Mouse (Mus musculus) neural tube, embryonic 15.5 days (tissue): Measurements from ENCODE around the gene Jsrp1. TPM values are rescaled to one million over a fixed set of nuclear protein-coding genes. Genes with fewer than 3 reads are reported as not detected.
"Not testable (repeated sequence)": the region's sequence is repeated elsewhere in the genome, so short reads cannot be mapped to it uniquely, and the experiment has no call there.

Experiments used
- ATAC-seq: fragments of 200-750 bp; cut with Nextera tagmentation; 2 replicates; pipeline ENCODE4 v1.8.0; 2017; ENCODE audit warnings: mild to moderate bottlenecking, moderate TSS enrichment, moderate library complexity; ENCODE audit not compliant: low FRiP score
- H3K27ac ChIP-seq: fragments of 300-500 bp; sonication (generic); replicated peaks from 2 replicates; pipeline ENCODE4 v1.5.1; 2015; ENCODE audit warnings: mild to moderate bottlenecking, inconsistent platforms
- H3K27me3 ChIP-seq: fragments of 300-500 bp; sonication (generic); replicated peaks from 2 replicates; pipeline ENCODE4 v1.6.1; 2015; ENCODE audit warnings: inconsistent platforms
- H3K36me3 ChIP-seq: fragments of 300-500 bp; sonication (generic); 2 replicates; pipeline ENCODE4 v1.6.1; 2015; ENCODE audit warnings: inconsistent platforms
- H3K4me1 ChIP-seq: fragments of 300-500 bp; sonication (generic); 2 replicates; pipeline ENCODE4 v1.6.1; 2015; ENCODE audit warnings: inconsistent platforms
- H3K4me2 ChIP-seq: fragments of 300-500 bp; sonication (generic); 2 replicates; pipeline ENCODE4 v1.6.1; 2015; ENCODE audit warnings: inconsistent platforms, mild to moderate bottlenecking, moderate library complexity
- H3K4me3 ChIP-seq: fragments of 300-500 bp; sonication (generic); replicated peaks from 2 replicates; pipeline ENCODE4 v1.5.1; 2015; ENCODE audit warnings: mild to moderate bottlenecking, inconsistent platforms
- H3K9ac ChIP-seq: fragments of 300-500 bp; sonication (generic); replicated peaks from 2 replicates; pipeline ENCODE4 v1.6.1; 2015; ENCODE audit warnings: mild to moderate bottlenecking, inconsistent platforms
- H3K9me3 ChIP-seq: fragments of 300-500 bp; sonication (generic); replicated peaks from 2 replicates; pipeline ENCODE4 v1.6.1; 2016; ENCODE audit warnings: inconsistent platforms
- WGBS: fragments of 180-500 bp; shearing (Covaris S2); methylation state at CpG from one replicate; pipeline ENCODE4 v1.1.7; 2015; ENCODE audit warnings: mixed read lengths; 5-methylcytosine and 5-hydroxymethylcytosine counted together
- polyA plus RNA-seq: library from polyadenylated mRNA; unstranded; fragments of >200 nt; fragmentation: Nextera tagmentation; extraction: Ambion mirVana; gene quantifications from 2 replicates; pipeline ENCODE4 v1.2.1, GENCODE M21; 2015

Jsrp1 gene
- polyA plus RNA-seq, 1 experiment from 2014 or later = 2.5 TPM

DNA sequence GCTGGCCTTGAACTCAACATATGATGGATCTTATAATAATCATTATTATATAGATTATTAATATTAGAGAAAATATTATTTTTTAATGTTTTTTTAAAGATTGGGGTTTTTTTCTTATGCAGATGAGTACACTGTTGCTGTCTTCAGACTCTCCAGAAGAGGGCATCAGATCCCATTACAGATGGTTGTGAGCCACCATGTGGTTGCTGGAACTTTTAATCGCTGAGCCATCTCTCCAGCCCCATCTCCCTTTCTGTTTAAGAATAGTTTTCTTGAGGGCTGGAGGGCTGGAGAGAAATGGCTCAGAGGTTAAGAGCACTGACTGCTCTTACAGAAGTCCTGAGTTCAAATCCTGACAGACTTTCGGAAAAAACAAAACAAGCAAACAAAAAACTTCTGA, 8.7 kb upstream of the Jsrp1 start:
- Histone ChIP-seq H3K4me1 (0 out of 2 replicates have a peak, but pooled peaks cover 2% of the 10 kb centered on the region), H3K9ac (no peak overlapping the region), H3K27ac (no peak overlapping the region), H3K36me3 (no peaks in the 10 kb centered on the region), H3K27me3 (no peaks in the 10 kb centered on the region), H3K9me3 (no peaks in the 10 kb centered on the region), H3K4me2 (no peak overlapping the region), H3K4me3 (no peak overlapping the region)
- WGBS = 41% methylated on average over 2 of the region's 2 CpGs
- ATAC-seq = no peak

DNA sequence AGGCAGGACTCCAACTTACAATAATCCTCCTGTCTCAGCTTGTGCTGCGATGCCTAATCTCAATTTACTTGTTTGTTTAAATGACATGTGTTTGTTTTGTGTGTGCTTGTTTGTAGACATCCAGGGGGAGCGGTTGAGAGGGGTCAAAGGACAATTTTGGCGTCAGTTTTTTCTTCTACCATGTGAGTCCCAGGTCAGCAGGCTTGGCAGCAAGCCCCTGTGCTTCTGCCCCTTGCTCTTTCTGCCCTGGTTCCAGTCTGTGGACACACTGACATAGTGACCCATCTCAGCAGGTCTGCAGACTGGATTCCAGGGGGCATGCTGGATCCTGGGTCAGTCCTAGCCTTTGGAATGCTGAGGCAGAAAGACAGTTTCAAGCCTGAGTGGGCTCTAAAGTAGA, 6.1 kb upstream of the Jsrp1 start:
- H3K36me3 ChIP-seq = no peaks in the 10 kb centered on the region
- no peak overlapping the region for H3K9ac ChIP-seq
- no peaks in the 10 kb centered on the region for H3K4me1 ChIP-seq
- no peak overlapping the region for H3K4me2 ChIP-seq
- no peak for ATAC-seq
- no peaks in the 10 kb centered on the region for H3K9me3 ChIP-seq
- H3K27ac ChIP-seq = no peak overlapping the region
- WGBS = 64% methylated on average over 3 of the region's 3 CpGs
- no peaks in the 10 kb centered on the region for H3K27me3 ChIP-seq
- H3K4me3 ChIP-seq = no peak overlapping the region

DNA sequence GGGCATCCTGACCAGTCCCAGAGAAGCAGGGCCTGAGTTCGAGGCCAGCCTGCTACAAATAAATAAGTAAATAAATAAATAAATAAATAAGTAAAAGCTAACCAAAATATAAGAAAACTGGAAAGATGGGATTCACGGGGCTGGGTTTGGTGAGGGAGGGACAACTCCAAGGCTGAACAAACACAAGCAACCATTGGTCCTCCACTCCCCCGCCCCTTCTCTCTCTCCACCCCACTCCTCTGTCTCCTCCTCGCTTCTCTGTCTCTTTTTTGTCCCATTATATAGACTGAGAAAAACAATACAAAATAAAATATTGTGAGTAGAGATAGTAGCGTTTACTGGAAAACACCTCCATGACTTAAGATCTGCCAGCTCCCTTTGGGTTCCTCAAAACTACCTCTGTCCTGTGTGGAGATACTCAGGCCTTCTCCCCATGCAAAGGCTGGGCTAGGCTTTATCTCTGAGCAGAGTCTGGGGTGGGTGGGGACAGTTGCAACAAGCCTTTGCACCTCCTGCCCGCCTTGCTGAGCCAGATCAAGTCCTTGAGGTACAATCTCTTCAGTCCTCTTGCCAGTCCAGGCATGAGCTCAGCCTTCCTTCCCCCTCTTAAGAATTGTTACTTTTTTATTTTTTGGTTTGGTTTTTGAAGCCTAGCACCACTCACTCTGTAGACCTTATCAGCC, 5.4 kb upstream of the Jsrp1 start:
- no peaks in the 10 kb centered on the region for H3K36me3 ChIP-seq
- WGBS = 60% methylated on average over 6 of the region's 6 CpGs
- H3K9ac ChIP-seq = no peak overlapping the region
- ATAC-seq = no peak
- H3K27ac ChIP-seq = no peak overlapping the region
- no peaks in the 10 kb centered on the region for H3K9me3 ChIP-seq
- H3K27me3 ChIP-seq = no peaks in the 10 kb centered on the region
- H3K4me3 ChIP-seq = no peak overlapping the region
- H3K4me2 ChIP-seq = no peak overlapping the region
- no peaks in the 10 kb centered on the region for H3K4me1 ChIP-seq

DNA sequence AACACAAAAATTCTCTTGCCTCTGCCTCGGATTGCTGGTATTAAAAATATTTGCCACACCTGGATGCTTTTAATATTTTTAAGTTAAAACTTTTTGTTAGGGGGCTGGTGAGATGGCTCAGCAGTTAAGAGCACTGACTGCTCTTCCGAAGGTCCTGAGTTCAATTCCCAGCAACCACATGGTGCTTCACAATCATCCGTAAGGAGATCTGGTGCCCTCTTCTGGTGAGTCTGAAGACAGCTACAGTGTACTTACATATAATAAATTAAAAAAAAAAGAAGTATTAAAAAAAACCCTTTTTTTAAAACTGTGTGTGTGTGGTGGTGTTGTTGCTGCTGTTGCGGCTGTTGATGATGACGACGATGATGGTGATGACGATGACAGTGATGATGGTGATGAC, 4.7 kb upstream of the Jsrp1 start:
- H3K36me3 ChIP-seq, ATAC-seq, H3K27ac ChIP-seq, H3K4me3 ChIP-seq, H3K9ac ChIP-seq, H3K4me2 ChIP-seq, H3K27me3 ChIP-seq, H3K4me1 ChIP-seq, H3K9me3 ChIP-seq: not testable (repeated sequence)
- WGBS = 89% methylated on average over 7 of the region's 7 CpGs

DNA sequence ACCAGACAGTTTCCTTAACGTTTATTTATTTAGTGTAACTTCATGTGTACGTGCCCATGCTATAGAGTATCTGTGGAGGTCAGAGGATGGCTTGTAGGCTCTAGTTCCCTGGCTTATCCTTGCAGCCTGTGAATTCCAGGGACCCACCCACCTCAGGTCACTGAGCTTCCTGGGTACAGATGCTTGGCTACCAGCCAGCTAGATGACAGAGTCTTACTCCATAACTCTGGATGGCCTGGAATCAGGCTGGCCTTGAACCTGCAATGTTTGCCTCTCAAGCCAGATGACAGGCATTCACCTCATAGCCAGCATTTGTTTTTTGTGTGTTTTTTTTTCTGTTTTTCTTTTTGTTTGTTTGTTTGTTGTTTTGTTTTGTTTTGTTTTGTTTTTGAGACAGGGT, 3.9 kb upstream of the Jsrp1 start:
- no peak for ATAC-seq
- H3K27ac ChIP-seq = no peak overlapping the region
- WGBS = 71% methylated on average over 2 of the region's 2 CpGs
- H3K27me3 ChIP-seq = peaks cover 7% of the 10 kb centered on the region; the same call in 1 of the 2 replicates
- no peak overlapping the region for H3K4me3 ChIP-seq
- no peaks in the 10 kb centered on the region for H3K36me3 ChIP-seq
- H3K9ac ChIP-seq = no peak overlapping the region
- H3K9me3 ChIP-seq = no peaks in the 10 kb centered on the region
- no peak overlapping the region for H3K4me2 ChIP-seq
- H3K4me1 ChIP-seq = no peaks in the 10 kb centered on the region

DNA sequence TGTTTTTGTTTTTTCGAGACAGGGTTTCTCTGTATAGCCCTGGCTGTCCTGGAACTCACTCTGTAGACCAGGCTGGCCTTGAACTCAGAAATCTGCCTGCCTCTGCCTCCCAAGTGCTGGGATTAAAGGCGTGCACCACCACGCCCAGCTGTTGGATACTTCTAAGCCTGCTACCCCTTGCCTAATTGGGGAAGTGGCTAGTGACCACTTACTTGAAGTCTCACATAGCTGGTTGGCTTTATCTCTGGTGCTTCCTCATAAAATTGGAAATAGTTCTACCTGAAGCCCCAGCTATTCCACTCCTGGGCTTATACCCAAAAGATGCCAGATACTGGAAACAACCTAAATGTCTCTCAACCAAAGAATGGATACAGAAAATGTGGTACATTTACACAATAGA, 3.0 kb upstream of the Jsrp1 start:
- not testable (repeated sequence) for H3K36me3 ChIP-seq, H3K27ac ChIP-seq, H3K4me1 ChIP-seq, H3K9ac ChIP-seq, H3K4me3 ChIP-seq, H3K4me2 ChIP-seq, ATAC-seq, H3K27me3 ChIP-seq, H3K9me3 ChIP-seq
- 85% methylated on average over 3 of the region's 3 CpGs for WGBS

DNA sequence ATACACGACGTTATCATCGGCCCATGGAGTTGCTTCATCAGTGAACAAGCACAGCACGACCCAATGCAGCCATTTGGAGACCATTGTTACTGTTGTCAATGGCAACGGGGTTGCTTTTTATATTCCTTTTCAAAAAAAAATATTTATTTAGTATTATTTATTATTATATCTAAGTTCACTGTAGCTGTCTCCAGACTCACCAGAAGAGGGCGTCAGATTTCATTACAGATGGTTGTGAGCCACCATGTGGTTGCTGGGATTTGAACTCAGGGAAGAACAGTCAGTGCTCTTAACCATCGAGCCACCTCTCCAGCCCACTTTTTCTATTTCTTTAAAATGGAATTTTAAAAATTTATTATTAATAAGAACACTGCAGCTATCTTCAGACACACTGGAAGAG, 1.5 kb upstream of the Jsrp1 start:
- Histone ChIP-seq H3K27ac (no peak overlapping the region), H3K36me3 (no peaks in the 10 kb centered on the region), H3K4me1 (no peaks in the 10 kb centered on the region), H3K4me3 (no peak overlapping the region), H3K9me3 (no peaks in the 10 kb centered on the region), H3K9ac (no peak overlapping the region), H3K4me2 (no peak overlapping the region), H3K27me3 (peaks cover 17% of the 10 kb centered on the region)
- ATAC-seq = no peak
- WGBS = 61% methylated on average over 7 of the region's 7 CpGs

DNA sequence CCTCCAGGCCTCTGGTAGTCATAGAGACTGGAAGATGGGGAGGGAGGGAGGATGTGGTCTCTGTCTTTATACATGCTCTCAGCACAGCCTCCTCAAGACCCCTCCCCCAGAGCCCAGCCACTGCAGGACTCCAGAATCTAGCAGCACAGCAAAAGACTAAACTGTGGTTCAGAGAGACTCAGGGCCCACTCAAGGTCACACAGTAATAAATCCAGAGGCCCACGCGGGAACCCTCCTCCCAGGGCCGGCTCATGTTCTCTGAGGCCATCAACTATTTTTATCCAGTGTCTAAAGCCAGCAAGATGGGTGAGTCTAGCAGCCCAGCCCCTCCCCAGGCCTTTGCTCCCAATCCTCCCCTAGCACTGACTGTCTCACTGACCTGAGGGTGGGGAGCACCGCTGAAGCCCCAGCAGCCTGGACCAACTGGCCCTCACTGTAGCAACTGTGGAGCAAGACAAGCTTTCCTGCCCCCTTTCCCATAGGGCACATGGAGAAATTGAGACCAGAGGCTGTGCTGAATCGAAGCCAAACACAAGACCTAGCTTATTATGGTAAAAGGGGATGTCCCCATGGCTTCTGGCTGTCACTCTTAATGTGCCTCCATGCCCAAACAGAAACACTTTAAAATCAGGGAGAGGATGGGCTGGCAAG, 782 bp downstream of the Jsrp1 start:
- Histone ChIP-seq H3K27me3 (peaks cover 27% of the 10 kb centered on the region), H3K4me2 (no peak overlapping the region), H3K9me3 (no peaks in the 10 kb centered on the region), H3K9ac (no peak overlapping the region), H3K27ac (no peak overlapping the region), H3K4me1 (peaks cover 19% of the 10 kb centered on the region), H3K36me3 (no peaks in the 10 kb centered on the region), H3K4me3 (no peak overlapping the region)
- WGBS = 67% methylated on average over 5 of the region's 5 CpGs
- no peak for ATAC-seq

DNA sequence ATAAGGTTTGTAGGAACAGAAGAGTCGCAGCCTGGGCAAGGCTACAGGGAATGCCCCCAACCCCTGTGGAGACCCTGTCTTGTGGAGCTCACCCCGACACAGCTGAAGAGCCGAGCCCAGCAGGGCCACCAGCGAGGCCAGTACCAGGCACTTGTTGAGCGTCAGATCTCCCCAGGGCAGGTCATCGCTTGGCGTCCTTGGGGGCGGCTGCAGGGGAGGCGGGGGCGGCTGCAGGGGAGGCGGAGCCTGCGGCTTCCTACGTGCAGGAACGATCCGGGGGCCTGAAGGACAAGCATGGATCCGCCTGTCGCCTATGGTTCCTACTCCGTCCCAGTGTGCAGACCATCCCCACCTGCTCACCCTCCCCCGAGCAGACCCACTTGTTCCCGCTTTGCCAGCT, 3.2 kb downstream of the Jsrp1 start:
- peaks cover 37% of the 10 kb centered on the region for H3K4me1 ChIP-seq
- no peaks in the 10 kb centered on the region for H3K9me3 ChIP-seq
- H3K4me2 ChIP-seq = peak overlapping the region; percentile 25; the same call in 1 of the 2 replicates
- no peak overlapping the region for H3K27ac ChIP-seq
- 0 out of 2 replicates have a peak overlapping the region, but pooled peaks have one; percentile 4 for H3K4me3 ChIP-seq
- peaks cover 27% of the 10 kb centered on the region for H3K27me3 ChIP-seq
- no peak overlapping the region for H3K9ac ChIP-seq
- H3K36me3 ChIP-seq = peaks cover 3% of the 10 kb centered on the region
- ATAC-seq = no peak
- WGBS = 6% methylated on average over 18 of the region's 20 CpGs

DNA sequence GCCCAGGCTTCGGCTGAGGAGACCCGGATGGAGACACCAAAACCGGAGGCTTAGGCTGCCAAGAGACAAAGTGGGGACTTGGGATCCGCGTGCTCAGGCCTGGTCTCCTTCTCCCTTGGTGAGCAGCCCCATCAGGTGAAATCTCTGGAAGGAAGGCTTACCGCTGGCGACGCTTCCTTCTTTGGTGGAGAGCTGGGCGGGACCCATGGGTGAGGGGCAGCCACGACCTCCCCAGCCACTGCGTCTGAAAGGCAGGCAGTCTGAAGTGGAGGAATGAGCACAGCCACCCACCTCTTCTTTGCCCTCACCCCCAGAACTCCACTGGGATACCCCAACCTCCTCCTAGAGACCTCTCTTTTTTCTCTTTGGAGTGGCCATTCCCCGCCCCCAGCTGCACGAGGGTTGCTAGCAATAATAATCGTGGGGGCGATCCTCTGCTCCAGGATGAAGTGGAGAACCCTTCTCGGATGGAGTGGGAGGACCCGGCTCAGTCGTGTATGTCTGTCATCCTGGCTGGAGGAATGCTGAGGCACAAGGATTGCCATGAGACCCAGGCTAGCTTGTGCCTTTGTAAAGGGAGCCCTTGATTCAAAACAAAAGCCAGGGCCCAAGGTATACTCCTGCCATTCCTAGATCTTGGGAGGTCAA, 4.2 kb downstream of the Jsrp1 start:
- peak overlapping the region; percentile 40 for H3K9ac ChIP-seq
- peaks cover 37% of the 10 kb centered on the region for H3K4me1 ChIP-seq
- no peak overlapping the region for H3K27ac ChIP-seq
- 8% methylated on average over 18 of the region's 18 CpGs for WGBS
- no peaks in the 10 kb centered on the region for H3K9me3 ChIP-seq
- H3K27me3 ChIP-seq = peaks cover 27% of the 10 kb centered on the region
- H3K4me3 ChIP-seq = peak overlapping the region; percentile 14
- peaks cover 13% of the 10 kb centered on the region for H3K36me3 ChIP-seq
- ATAC-seq = no peak
- H3K4me2 ChIP-seq = peak overlapping the region; percentile 98

DNA sequence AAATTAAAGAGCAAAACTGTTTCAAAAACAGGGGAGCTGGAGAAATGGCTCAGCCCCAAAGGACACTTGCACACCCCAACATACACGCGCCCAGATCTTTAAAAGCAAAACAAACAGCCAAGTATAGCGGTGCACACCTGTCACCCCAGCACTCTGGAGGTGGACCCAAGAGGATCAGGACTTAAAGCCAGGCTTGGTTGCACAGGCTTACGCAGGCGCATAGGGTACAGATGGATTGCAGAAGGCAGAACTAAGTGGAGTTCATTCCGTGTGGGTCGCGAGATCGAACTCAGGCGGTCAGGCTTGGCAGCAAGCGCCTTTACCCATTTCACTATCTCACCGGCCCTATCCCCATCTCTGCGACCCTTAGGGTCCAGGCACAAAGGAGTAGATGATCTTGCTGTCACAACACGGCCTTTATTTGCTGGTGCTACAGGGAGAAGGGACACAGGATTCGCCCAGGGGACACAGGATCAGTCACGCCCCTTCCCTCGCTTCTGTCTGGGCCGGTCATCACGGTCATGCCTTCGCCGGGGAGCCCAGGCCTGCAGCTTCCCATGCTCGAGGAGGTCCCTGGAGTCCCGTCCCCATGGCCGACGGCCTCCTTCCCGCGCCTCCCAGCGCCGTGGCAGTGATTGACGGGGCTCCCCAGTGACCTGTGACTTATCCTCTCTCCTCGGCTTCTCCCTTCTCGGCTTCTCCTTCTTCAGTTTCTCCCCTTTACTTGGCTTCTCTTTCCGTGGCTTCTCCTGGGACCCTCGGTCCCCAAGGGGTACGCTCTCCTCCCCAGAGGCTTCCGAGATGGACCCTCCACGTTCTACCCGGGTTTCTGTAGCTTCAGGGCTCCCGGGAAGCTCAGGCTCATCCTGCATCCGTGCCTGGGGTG, 5.0 kb downstream of the Jsrp1 start:
- Histone ChIP-seq H3K36me3 (peaks cover 20% of the 10 kb centered on the region), H3K4me3 (peak overlapping the region; percentile 51), H3K4me2 (peak overlapping the region; percentile 98), H3K4me1 (peaks cover 37% of the 10 kb centered on the region), H3K9ac (peak overlapping the region; percentile 40), H3K9me3 (no peaks in the 10 kb centered on the region), H3K27me3 (peaks cover 27% of the 10 kb centered on the region), H3K27ac (no peak overlapping the region)
- no peak for ATAC-seq
- WGBS = 19% methylated on average over 39 of the region's 40 CpGs
